Mouse (Mus musculus) forebrain, embryonic 11.5 days (tissue): ENCODE results near the gene 2010300C02Rik. TPM values are rescaled to one million over a fixed set of nuclear protein-coding genes. Genes with fewer than 3 reads are reported as not detected.
"Not testable (repeated sequence)": the region's sequence is repeated elsewhere in the genome, so short reads cannot be mapped to it uniquely, and the experiment has no call there.

Experiments
- ATAC-seq: fragments of 200-750 bp; cut with Nextera tagmentation; replicated peaks from 2 replicates; pipeline ENCODE4 v1.8.0; 2017; ENCODE audit warnings: moderate TSS enrichment; ENCODE audit not compliant: low FRiP score
- DNase-seq: peaks from one replicate; pipeline ENCODE4 v3.0.0-alpha.2; 2017; ENCODE audit warnings: low spot score
- H3K27ac ChIP-seq: fragments of 300-500 bp; sonication (generic); 2 replicates; pipeline ENCODE4 v1.5.1; 2014; ENCODE audit warnings: low read depth, low read length
- H3K27me3 ChIP-seq: fragments of 300-500 bp; sonication (generic); 2 replicates; pipeline ENCODE4 v1.6.1; 2014; ENCODE audit warnings: mild to moderate bottlenecking, low read length, mixed read lengths; ENCODE audit not compliant: control insufficient read depth, insufficient read depth
- H3K36me3 ChIP-seq: fragments of 300-500 bp; sonication (generic); 2 replicates; pipeline ENCODE4 v1.6.1; 2014; ENCODE audit warnings: mild to moderate bottlenecking, low read length, moderate library complexity, mixed read lengths; ENCODE audit not compliant: control insufficient read depth, insufficient read depth
- H3K4me1 ChIP-seq: fragments of 300-500 bp; sonication (generic); replicated peaks from 2 replicates; pipeline ENCODE4 v1.6.1; 2014; ENCODE audit warnings: low read length, mixed read lengths; ENCODE audit not compliant: control insufficient read depth, insufficient read depth
- H3K4me2 ChIP-seq: fragments of 300-500 bp; sonication (generic); 2 replicates; pipeline ENCODE4 v1.6.1; 2014; ENCODE audit warnings: low read depth, mild to moderate bottlenecking, low read length, moderate library complexity, mixed read lengths; ENCODE audit not compliant: severe bottlenecking
- H3K4me3 ChIP-seq: fragments of 300-500 bp; sonication (generic); 2 replicates; pipeline ENCODE4 v1.5.1; 2014; ENCODE audit warnings: low read depth, low read length
- H3K9ac ChIP-seq: fragments of 300-500 bp; sonication (generic); 2 replicates; pipeline ENCODE4 v1.6.1; 2014; ENCODE audit warnings: low read length
- H3K9me3 ChIP-seq: fragments of 300-500 bp; sonication (generic); 2 replicates; pipeline ENCODE4 v1.6.1; 2016; ENCODE audit warnings: low read length, mixed read lengths; ENCODE audit not compliant: control insufficient read depth
- WGBS: fragments of 180-500 bp; shearing (Covaris S2); extraction: QIAGEN DNeasy Blood & Tissue Kit; methylation state at CpG from one replicate; pipeline ENCODE4 v1.1.7; 2014; 5-methylcytosine and 5-hydroxymethylcytosine counted together
- polyA plus RNA-seq: library from polyadenylated mRNA; unstranded; fragments of >200 nt; fragmentation: Nextera tagmentation; extraction: Ambion mirVana; gene quantifications from 2 replicates; pipeline ENCODE4 v1.2.1, GENCODE M21; 2014

Gene 2010300C02Rik
- polyA plus RNA-seq, 1 experiment from 2014 or later = 0.86 TPM

DNA sequence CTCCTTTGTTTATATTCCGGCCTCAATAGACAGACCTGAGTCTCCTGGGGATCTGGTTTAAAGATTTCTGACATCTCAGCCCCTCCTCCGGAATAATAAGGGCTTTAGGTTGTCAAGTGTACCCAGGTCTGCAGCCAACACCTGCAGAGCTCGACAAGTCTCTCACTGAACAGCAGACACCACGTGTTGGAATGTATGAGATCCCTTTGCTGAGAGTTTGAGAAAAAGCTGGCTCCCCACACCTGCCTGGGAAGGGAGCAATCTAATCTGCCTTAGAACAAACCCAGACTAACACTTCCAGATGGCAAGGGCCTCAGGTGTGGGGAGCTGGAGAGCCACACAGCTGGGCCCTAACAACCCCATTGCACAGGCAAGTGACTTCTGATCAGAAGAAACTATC is 103.3 kb downstream of the 2010300C02Rik start:
- H3K4me1 ChIP-seq = no peaks in the 10 kb centered on the region
- H3K4me2 ChIP-seq = no peak overlapping the region
- H3K4me3 ChIP-seq = no peak overlapping the region
- no peak overlapping the region for H3K27ac ChIP-seq
- H3K9me3 ChIP-seq = no peaks in the 10 kb centered on the region
- H3K36me3 ChIP-seq = no peaks in the 10 kb centered on the region
- DNase-seq (no peak), ATAC-seq (no peak)
- H3K27me3 ChIP-seq = no peaks in the 10 kb centered on the region
- H3K9ac ChIP-seq = no peak overlapping the region
- WGBS = 27% methylated on average over 4 of the region's 4 CpGs

DNA sequence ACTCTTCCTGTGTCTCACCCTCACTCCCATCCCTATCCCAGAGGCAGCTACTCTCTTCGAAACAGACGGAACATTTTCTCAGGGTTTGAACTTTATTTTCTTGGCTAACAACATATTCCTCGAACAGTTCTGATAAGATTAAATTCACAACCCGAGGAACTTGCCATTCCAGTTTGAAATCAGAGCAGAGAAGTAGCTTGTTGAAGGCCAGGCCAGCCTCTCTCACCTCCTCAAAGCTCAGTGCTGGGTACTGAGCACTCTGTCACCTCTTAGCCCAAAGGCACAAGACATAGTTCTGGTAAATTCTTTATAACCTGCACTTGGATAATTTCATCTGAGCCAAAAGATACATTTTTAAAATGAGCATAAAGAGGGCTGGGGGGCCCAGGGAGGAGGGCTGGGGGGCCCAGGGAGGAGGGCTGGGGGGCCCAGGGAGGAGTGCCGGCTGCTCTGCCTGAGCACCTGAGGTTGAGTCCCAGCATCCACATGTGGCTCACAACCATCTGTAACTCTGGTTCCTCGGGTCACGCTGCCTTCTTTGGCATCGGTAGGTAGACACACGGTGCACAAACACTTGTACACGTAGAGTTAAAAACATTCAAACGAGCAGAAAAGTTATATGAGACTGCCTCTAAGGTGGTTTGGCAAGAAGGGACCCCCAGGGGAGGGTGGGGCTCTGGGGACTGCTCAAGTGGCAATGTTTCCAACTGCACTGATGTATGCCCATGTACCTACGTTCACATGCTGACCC is 104.4 kb downstream of the 2010300C02Rik start:
- H3K4me2 ChIP-seq = no peak overlapping the region
- no peaks in the 10 kb centered on the region for H3K36me3 ChIP-seq
- WGBS = 86% methylated on average over 12 of the region's 12 CpGs
- no peak for DNase-seq
- no peak overlapping the region for H3K9ac ChIP-seq
- H3K4me1 ChIP-seq = no peaks in the 10 kb centered on the region
- no peaks in the 10 kb centered on the region for H3K9me3 ChIP-seq
- H3K4me3 ChIP-seq = no peak overlapping the region
- no peak for ATAC-seq
- H3K27me3 ChIP-seq = no peaks in the 10 kb centered on the region
- no peak overlapping the region for H3K27ac ChIP-seq

DNA sequence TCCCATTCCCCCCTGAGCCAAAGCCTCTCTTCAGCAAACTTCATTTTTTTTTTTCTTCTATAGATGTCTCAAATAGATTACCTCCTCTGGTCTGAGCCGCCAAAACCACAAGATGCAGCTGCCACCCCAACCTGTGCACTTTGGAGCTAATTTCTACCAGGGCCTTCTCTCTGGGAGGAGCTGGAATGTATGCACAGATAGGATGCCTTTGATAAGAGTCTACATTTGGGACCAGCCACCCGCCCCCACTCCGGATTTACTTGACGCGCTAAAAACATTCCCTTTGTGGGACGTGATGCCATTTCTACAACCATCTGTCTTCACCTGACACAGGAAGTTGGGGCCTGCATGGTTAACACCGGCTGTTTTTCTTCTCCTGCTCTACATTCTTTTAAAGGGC is 105.0 kb downstream of the 2010300C02Rik start:
- no peaks in the 10 kb centered on the region for H3K4me1 ChIP-seq
- DNase-seq (no peak), ATAC-seq (no peak)
- no peak overlapping the region for H3K9ac ChIP-seq
- H3K4me3 ChIP-seq = no peak overlapping the region
- H3K27me3 ChIP-seq = no peaks in the 10 kb centered on the region
- H3K9me3 ChIP-seq = no peaks in the 10 kb centered on the region
- no peak overlapping the region for H3K27ac ChIP-seq
- no peak overlapping the region for H3K4me2 ChIP-seq
- no peaks in the 10 kb centered on the region for H3K36me3 ChIP-seq
- 88% methylated on average over 7 of the region's 7 CpGs for WGBS

DNA sequence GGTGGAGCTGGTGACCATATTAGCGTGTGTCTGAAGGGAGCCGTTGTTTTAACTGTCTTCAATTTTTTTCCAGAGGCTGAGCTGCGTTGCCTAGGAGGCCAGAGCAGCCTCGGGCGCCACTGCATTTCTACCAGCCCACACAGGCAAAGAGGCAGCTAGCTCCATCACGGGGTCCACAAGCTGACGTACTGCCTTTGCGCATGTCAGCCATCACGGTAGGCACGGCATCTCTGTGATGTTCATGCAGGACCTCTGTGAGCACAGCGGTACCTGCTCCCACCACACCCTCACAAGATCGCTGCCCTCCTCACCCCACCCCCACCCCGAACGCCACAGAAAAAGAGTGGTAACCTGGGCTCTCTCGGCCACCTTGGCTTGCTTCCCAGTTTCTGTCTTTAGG is 105.8 kb downstream of the 2010300C02Rik start:
- WGBS = 86% methylated on average over 15 of the region's 15 CpGs
- no peak overlapping the region for H3K27ac ChIP-seq
- no peaks in the 10 kb centered on the region for H3K4me1 ChIP-seq
- H3K27me3 ChIP-seq = no peaks in the 10 kb centered on the region
- ATAC-seq (no peak), DNase-seq (no peak)
- no peaks in the 10 kb centered on the region for H3K36me3 ChIP-seq
- H3K9me3 ChIP-seq = no peaks in the 10 kb centered on the region
- H3K4me3 ChIP-seq = no peak overlapping the region
- no peak overlapping the region for H3K9ac ChIP-seq
- H3K4me2 ChIP-seq = no peak overlapping the region

DNA sequence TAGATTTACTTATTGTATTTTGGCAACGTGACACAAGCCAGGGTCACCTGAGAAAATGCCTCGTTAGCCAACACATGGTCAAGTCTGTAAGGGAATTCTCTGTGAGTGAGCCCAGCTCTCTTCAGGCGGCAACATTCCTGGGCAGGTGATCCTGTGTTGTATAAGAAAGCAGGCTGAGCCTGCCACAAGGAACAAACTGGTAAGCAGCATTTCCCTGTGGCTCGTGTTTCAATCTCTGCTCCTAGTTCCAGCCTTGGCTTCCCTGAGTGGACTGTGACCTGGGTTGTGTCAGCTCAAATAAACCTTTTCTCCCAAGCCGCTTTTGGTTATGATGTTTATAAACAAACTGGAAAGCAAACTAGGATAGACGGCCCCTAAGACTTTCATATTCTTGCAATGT is 108.9 kb downstream of the 2010300C02Rik start:
- no peak overlapping the region for H3K27ac ChIP-seq

DNA sequence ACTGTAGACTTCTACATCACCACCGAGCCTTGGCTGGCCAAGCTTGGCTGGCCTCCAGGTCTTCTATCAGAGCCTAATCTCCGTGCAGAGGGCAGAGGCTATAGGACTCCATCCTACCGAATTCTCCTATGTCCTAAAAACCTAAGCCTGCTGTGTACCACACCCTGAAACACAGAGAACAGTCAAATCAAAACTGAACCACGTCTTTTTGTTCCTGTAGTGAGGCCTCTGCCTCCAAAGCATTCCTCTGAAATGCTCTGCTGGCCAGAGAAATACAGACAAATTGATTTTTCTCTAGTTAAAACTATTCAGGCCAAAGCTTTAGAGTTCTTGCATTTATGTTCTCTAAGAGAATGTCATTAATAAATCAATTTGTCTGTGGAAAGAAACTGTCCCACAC is 109.6 kb downstream of the 2010300C02Rik start:
- ATAC-seq (no peak), DNase-seq (no peak)
- no peak overlapping the region for H3K4me3 ChIP-seq
- no peak overlapping the region for H3K9ac ChIP-seq
- H3K9me3 ChIP-seq = no peaks in the 10 kb centered on the region
- no peaks in the 10 kb centered on the region for H3K36me3 ChIP-seq
- H3K27me3 ChIP-seq = no peaks in the 10 kb centered on the region
- WGBS = 86% methylated on average over 4 of the region's 4 CpGs
- no peak overlapping the region for H3K27ac ChIP-seq
- H3K4me2 ChIP-seq = no peak overlapping the region
- no peaks in the 10 kb centered on the region for H3K4me1 ChIP-seq

More for the DNA sequence above, 108.9 kb downstream of the 2010300C02Rik start:
- H3K36me3 ChIP-seq = no peaks in the 10 kb centered on the region
- H3K27me3 ChIP-seq = no peaks in the 10 kb centered on the region
- DNase-seq = no peak
- WGBS = 74% methylated on average over 6 of the region's 6 CpGs
- H3K9me3 ChIP-seq = no peaks in the 10 kb centered on the region
- H3K4me2 ChIP-seq = no peak overlapping the region
- no peaks in the 10 kb centered on the region for H3K4me1 ChIP-seq
- no peak overlapping the region for H3K4me3 ChIP-seq
- no peak overlapping the region for H3K9ac ChIP-seq
- no peak for ATAC-seq

DNA sequence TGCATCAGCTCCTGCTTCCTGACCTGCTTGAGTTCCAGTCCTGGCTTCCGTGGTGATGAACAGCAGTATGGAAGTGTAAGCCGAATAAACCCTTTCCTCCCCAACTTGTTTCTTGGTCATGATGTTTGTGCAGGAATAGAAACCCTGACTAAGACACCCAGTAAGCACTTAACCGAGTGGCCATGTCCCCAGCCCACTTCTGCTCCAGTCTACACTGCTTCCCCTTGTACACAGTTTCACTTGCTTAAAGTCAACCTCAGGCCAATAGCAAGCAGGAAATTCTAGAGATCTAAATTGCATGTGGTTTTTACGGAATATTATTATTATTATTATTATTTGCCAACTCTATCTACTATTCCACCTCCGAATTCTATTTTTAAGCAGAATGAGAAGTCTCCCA is 114.2 kb downstream of the 2010300C02Rik start:
- H3K4me2 ChIP-seq, H3K36me3 ChIP-seq, H3K9ac ChIP-seq, H3K9me3 ChIP-seq, ATAC-seq, DNase-seq, H3K4me1 ChIP-seq, H3K27ac ChIP-seq, H3K4me3 ChIP-seq, H3K27me3 ChIP-seq: not testable (repeated sequence)
- 88% methylated on average over 3 of the region's 5 CpGs for whole genome bisulfite sequencing

DNA sequence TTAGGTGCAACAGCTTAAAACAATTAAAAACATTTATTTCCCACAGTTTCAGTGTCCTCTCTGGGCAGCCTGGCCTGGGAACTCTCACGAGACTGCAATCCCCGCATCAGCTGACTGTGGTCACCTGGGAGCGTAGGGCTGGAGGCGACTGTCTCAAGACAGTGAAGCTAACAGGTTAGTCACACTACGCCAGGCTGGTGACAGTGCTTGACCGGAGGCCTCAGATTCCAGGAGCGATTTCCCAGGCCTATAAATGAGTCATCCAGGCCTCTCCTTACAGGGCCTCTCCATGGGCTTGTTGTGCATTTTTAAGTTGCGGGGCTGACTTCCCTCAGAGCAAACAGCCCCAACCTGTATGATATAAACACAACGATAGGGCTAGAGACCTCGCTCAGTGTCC is 116.7 kb downstream of the 2010300C02Rik start:
- H3K36me3 ChIP-seq = no peaks in the 10 kb centered on the region
- no peaks in the 10 kb centered on the region for H3K4me1 ChIP-seq
- WGBS = 91% methylated on average over 10 of the region's 10 CpGs
- H3K4me2 ChIP-seq = no peak overlapping the region
- no peaks in the 10 kb centered on the region for H3K27me3 ChIP-seq
- H3K27ac ChIP-seq = no peak overlapping the region
- no peak for ATAC-seq
- no peak for DNase-seq
- H3K4me3 ChIP-seq = no peak overlapping the region
- no peaks in the 10 kb centered on the region for H3K9me3 ChIP-seq
- H3K9ac ChIP-seq = no peak overlapping the region

DNA sequence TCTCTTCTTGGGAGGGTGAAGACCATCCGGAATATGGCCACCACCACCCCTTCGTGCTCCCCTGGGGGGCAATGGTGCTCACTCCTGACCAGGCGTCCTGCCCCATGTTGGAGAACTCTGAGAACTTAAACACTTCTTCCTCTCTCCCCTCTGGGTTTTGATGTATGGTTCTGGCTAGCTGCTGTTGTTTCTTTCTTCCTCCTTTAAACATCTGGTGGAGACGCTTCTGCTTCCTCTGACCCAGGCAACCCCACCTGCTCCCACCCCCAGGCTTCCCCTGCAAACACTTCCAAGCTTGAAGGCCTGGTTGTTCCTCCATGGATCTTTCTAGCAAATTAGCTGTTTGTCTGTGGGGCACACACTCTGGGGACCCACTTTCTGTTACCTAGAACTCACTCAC is 117.6 kb downstream of the 2010300C02Rik start:
- DNase-seq (no peak), ATAC-seq (no peak)
- no peak overlapping the region for H3K4me2 ChIP-seq
- no peak overlapping the region for H3K9ac ChIP-seq
- no peaks in the 10 kb centered on the region for H3K36me3 ChIP-seq
- no peaks in the 10 kb centered on the region for H3K9me3 ChIP-seq
- no peaks in the 10 kb centered on the region for H3K4me1 ChIP-seq
- no peak overlapping the region for H3K4me3 ChIP-seq
- WGBS = 93% methylated on average over 4 of the region's 4 CpGs
- H3K27me3 ChIP-seq = no peaks in the 10 kb centered on the region
- H3K27ac ChIP-seq = no peak overlapping the region
